Mouse (Mus musculus): ENCODE data around the gene Tspan32. TPM values are rescaled to one million over a fixed set of nuclear protein-coding genes. Genes with fewer than 3 reads are reported as not detected.

Tspan32 gene
- polyA plus RNA-seq (2016; fragmentation: Nextera tagmentation; extraction: Ambion mirVana): 4.4 and 4.6 TPM in 2 replicates

- DNase-seq (ENCODE audit: low spot score): no peak
- H3K27me3 ChIP-seq (replicated peaks; ENCODE audit: low read depth, poor library complexity, severe bottlenecking): no peaks in the 10 kb centered on the region
- H3K9me3 ChIP-seq: no peaks in the 10 kb centered on the region
- 79% methylated on average over 4 of the region's 4 CpGs for WGBS
- H3K27ac ChIP-seq (replicated peaks): peak within 1 kb of the TSS; percentile 75
- H3K4me3 ChIP-seq: 0 out of 2 replicates have a peak within 1 kb of the TSS, but pooled peaks have one; percentile 30
- H3K4me1 ChIP-seq: peaks cover 41% of the 10 kb centered on the region
- H3K36me3 ChIP-seq (replicated peaks): no peaks in the 10 kb centered on the region
Observed at GRCm38 (mm10) chr7:143004727-143005343, at the start of gene Tspan32. TSS of gene Tspan32 (plus strand) at chr7:143005046.

GRCm38 (mm10) chr7:142956018-142956417 lies 48.8 kb upstream of the Tspan32 start:
- Histone ChIP-seq H3K36me3 (replicated peaks) (no peaks in the 10 kb centered on the region), H3K27ac (replicated peaks) (no peak overlapping the region), H3K27me3 (replicated peaks; ENCODE audit: low read depth, poor library complexity, severe bottlenecking) (0 out of 2 replicates have a peak, but pooled peaks cover 4% of the 10 kb centered on the region), H3K4me1 (no peaks in the 10 kb centered on the region), H3K4me3 (no peak overlapping the region), H3K9me3 (no peaks in the 10 kb centered on the region)
- no peak for DNase-seq (ENCODE audit: low spot score)
- 75% methylated on average over 2 of the region's 2 CpGs for WGBS

GRCm38 (mm10) chr7:142958817-142959216 lies 46.0 kb upstream of the Tspan32 start:
- Histone ChIP-seq H3K4me3 (no peak overlapping the region), H3K4me1 (no peaks in the 10 kb centered on the region), H3K9me3 (no peaks in the 10 kb centered on the region), H3K27ac (replicated peaks) (no peak overlapping the region), H3K27me3 (replicated peaks; ENCODE audit: low read depth, poor library complexity, severe bottlenecking) (peaks cover 18% of the 10 kb centered on the region; the same call in 1 of the 2 replicates), H3K36me3 (replicated peaks) (no peaks in the 10 kb centered on the region)
- WGBS: 98% methylated on average over 1 of the region's 1 CpGs
- DNase-seq (ENCODE audit: low spot score): no peak

GRCm38 (mm10) chr7:142959752-142960151 lies 45.1 kb upstream of the Tspan32 start:
- WGBS: 81% methylated on average over 4 of the region's 4 CpGs
- H3K27ac ChIP-seq (replicated peaks): no peak overlapping the region
- H3K27me3 ChIP-seq (replicated peaks; ENCODE audit: low read depth, poor library complexity, severe bottlenecking): peaks cover 27% of the 10 kb centered on the region
- no peaks in the 10 kb centered on the region for H3K4me1 ChIP-seq
- no peak for DNase-seq (ENCODE audit: low spot score)
- no peaks in the 10 kb centered on the region for H3K9me3 ChIP-seq
- no peak overlapping the region for H3K4me3 ChIP-seq
- H3K36me3 ChIP-seq (replicated peaks): no peaks in the 10 kb centered on the region

- H3K36me3 ChIP-seq (replicated peaks): no peaks in the 10 kb centered on the region
- H3K4me1 ChIP-seq: peaks cover 26% of the 10 kb centered on the region
- 0% methylated on average over 36 of the region's 36 CpGs for WGBS
- peak; percentile 48 for DNase-seq (ENCODE audit: low spot score)
- H3K4me3 ChIP-seq: peak overlapping the region; percentile 58
- H3K27me3 ChIP-seq (replicated peaks; ENCODE audit: low read depth, poor library complexity, severe bottlenecking): peaks cover 88% of the 10 kb centered on the region
- H3K9me3 ChIP-seq: no peaks in the 10 kb centered on the region
- H3K27ac ChIP-seq (replicated peaks): no peak overlapping the region
Observed at GRCm38 (mm10) chr7:142967414-142967883, 37.4 kb upstream of the Tspan32 start.

GRCm38 (mm10) chr7:142967884-142968808 lies 36.7 kb upstream of the Tspan32 start:
- under 1% methylated on average over 90 of the region's 90 CpGs for WGBS
- Histone ChIP-seq H3K27me3 (replicated peaks; ENCODE audit: low read depth, poor library complexity, severe bottlenecking) (peaks cover 89% of the 10 kb centered on the region), H3K4me1 (peaks cover 26% of the 10 kb centered on the region), H3K36me3 (replicated peaks) (no peaks in the 10 kb centered on the region), H3K4me3 (peak overlapping the region; percentile 58), H3K27ac (replicated peaks) (no peak overlapping the region), H3K9me3 (no peaks in the 10 kb centered on the region)
- DNase-seq (ENCODE audit: low spot score): peak; percentile 82

- no peak within 1 kb of the TSS for H3K27ac ChIP-seq (replicated peaks)
- WGBS: 2% methylated on average over 51 of the region's 51 CpGs
- no peaks in the 10 kb centered on the region for H3K36me3 ChIP-seq (replicated peaks)
- H3K4me3 ChIP-seq: peak within 1 kb of the TSS; percentile 58
- peak; percentile 69 for DNase-seq (ENCODE audit: low spot score)
- H3K4me1 ChIP-seq: peaks cover 26% of the 10 kb centered on the region
- no peaks in the 10 kb centered on the region for H3K9me3 ChIP-seq
- H3K27me3 ChIP-seq (replicated peaks; ENCODE audit: low read depth, poor library complexity, severe bottlenecking): peaks cover 86% of the 10 kb centered on the region
Observed at GRCm38 (mm10) chr7:142968809-142969511, 35.9 kb upstream of the Tspan32 start, which contains the start of gene Ascl2. TSS of gene Ascl2 (minus strand) at chr7:142969264.

- Histone ChIP-seq H3K4me1 (peaks cover 11% of the 10 kb centered on the region), H3K27me3 (replicated peaks; ENCODE audit: low read depth, poor library complexity, severe bottlenecking) (peaks cover 15% of the 10 kb centered on the region; the same call in 1 of the 2 replicates), H3K27ac (replicated peaks) (no peak overlapping the region), H3K9me3 (no peaks in the 10 kb centered on the region), H3K36me3 (replicated peaks) (no peaks in the 10 kb centered on the region), H3K4me3 (no peak overlapping the region)
- 74% methylated on average over 4 of the region's 4 CpGs for WGBS
- DNase-seq (ENCODE audit: low spot score): no peak
Observed at GRCm38 (mm10) chr7:142981908-142982307, 22.9 kb upstream of the Tspan32 start.

GRCm38 (mm10) chr7:142985146-142985545 lies 19.7 kb upstream of the Tspan32 start:
- 93% methylated on average over 4 of the region's 4 CpGs for WGBS

GRCm38 (mm10) chr7:142987718-142988117 lies 17.1 kb upstream of the Tspan32 start:
- 82% methylated on average over 3 of the region's 3 CpGs for WGBS
- Histone ChIP-seq H3K27ac (replicated peaks) (no peak overlapping the region), H3K4me1 (peaks cover 19% of the 10 kb centered on the region), H3K4me3 (no peak overlapping the region), H3K27me3 (replicated peaks; ENCODE audit: low read depth, poor library complexity, severe bottlenecking) (peaks cover 15% of the 10 kb centered on the region; the same call in 1 of the 2 replicates), H3K9me3 (no peaks in the 10 kb centered on the region), H3K36me3 (replicated peaks) (no peaks in the 10 kb centered on the region)
- DNase-seq (ENCODE audit: low spot score): no peak

More at GRCm38 (mm10) chr7:142985146-142985545, 19.7 kb upstream of the Tspan32 start:
- H3K4me3 ChIP-seq: no peak overlapping the region
- no peaks in the 10 kb centered on the region for H3K9me3 ChIP-seq
- H3K27ac ChIP-seq (replicated peaks): no peak overlapping the region
- peaks cover 15% of the 10 kb centered on the region; the same call in 1 of the 2 replicates for H3K27me3 ChIP-seq (replicated peaks; ENCODE audit: low read depth, poor library complexity, severe bottlenecking)
- H3K36me3 ChIP-seq (replicated peaks): no peaks in the 10 kb centered on the region
- peaks cover 19% of the 10 kb centered on the region for H3K4me1 ChIP-seq
- DNase-seq (ENCODE audit: low spot score): no peak

GRCm38 (mm10) chr7:142995004-142995403 lies 9.8 kb upstream of the Tspan32 start:
- Histone ChIP-seq H3K4me1 (no peaks in the 10 kb centered on the region), H3K4me3 (no peak overlapping the region), H3K27ac (replicated peaks) (no peak overlapping the region), H3K27me3 (replicated peaks; ENCODE audit: low read depth, poor library complexity, severe bottlenecking) (no peaks in the 10 kb centered on the region), H3K36me3 (replicated peaks) (no peaks in the 10 kb centered on the region), H3K9me3 (no peaks in the 10 kb centered on the region)
- no peak for DNase-seq (ENCODE audit: low spot score)
